Mouse (Mus musculus) liver, adult 2 months (tissue): ENCODE results near the gene Herc4. TPM values are rescaled to one million over a fixed set of nuclear protein-coding genes. Genes with fewer than 3 reads are reported as not detected.

Experiments used
- DNase-seq: peaks from one replicate; pipeline ENCODE4 v3.0.0-alpha.2; 2011; ENCODE audit warnings: low read depth, low spot score; ENCODE audit errors: extremely low read depth
- H3K27ac ChIP-seq: fragments of 200-500 bp; replicated peaks from 2 replicates; pipeline ENCODE4 v1.5.1; 2012; ENCODE audit warnings: low read depth, mild to moderate bottlenecking, control low read depth, inconsistent platforms, low read length; ENCODE audit not compliant: insufficient read depth
- H3K27me3 ChIP-seq: fragments of 200-500 bp; 2 replicates; pipeline ENCODE4 v1.6.1; 2012; ENCODE audit warnings: mild to moderate bottlenecking, moderate library complexity, low read length, inconsistent platforms; ENCODE audit not compliant: control insufficient read depth, insufficient read depth
- H3K36me3 ChIP-seq: fragments of 200-500 bp; 2 replicates; pipeline ENCODE4 v1.6.1; 2012; ENCODE audit warnings: low read length, inconsistent platforms; ENCODE audit not compliant: control insufficient read depth, insufficient read depth
- H3K4me1 ChIP-seq: fragments of 200-500 bp; 2 replicates; pipeline ENCODE4 v1.6.1; 2011; ENCODE audit warnings: low read length; ENCODE audit not compliant: control insufficient read depth, insufficient read depth
- H3K4me3 ChIP-seq: fragments of 200-500 bp; 2 replicates; pipeline ENCODE4 v1.5.1; 2011; ENCODE audit warnings: low read depth, mild to moderate bottlenecking, control low read depth, low read length, moderate library complexity; ENCODE audit not compliant: insufficient read depth
- H3K79me2 ChIP-seq: fragments of 200-500 bp; 2 replicates; pipeline ENCODE4 v1.6.1; 2012; ENCODE audit warnings: inconsistent platforms, mild to moderate bottlenecking, low read length, moderate library complexity; ENCODE audit not compliant: control insufficient read depth, insufficient read depth
- H3K9ac ChIP-seq: fragments of 200-500 bp; 2 replicates; pipeline ENCODE4 v1.6.1; 2012; ENCODE audit warnings: low read depth, mild to moderate bottlenecking, control low read depth, inconsistent platforms, low read length
- CTCF ChIP-seq: fragments of 200-500 bp; IDR thresholded peaks from 2 replicates; pipeline ENCODE4 v1.5.1; 2011; ENCODE audit warnings: low read depth, low read length, control low read depth
- POLR2A ChIP-seq: fragments of 200-500 bp; IDR thresholded peaks from 2 replicates; pipeline ENCODE4 v1.6.1; 2011; ENCODE audit warnings: low read length, control low read depth; ENCODE audit not compliant: insufficient read depth; ENCODE audit errors: extremely low read depth
- WGBS: fragments of 180-500 bp; shearing (Covaris S2); methylation state at CpG from one replicate; pipeline ENCODE4 v1.1.7; 2018; 5-methylcytosine and 5-hydroxymethylcytosine counted together
- polyA plus RNA-seq: library from polyadenylated mRNA; depleted of rRNA; stranded (reverse); fragments of >200 nt; gene quantifications from 2 replicates; pipeline ENCODE4 v1.2.3, GENCODE M21; 2012
- total RNA-seq: library from RNA; depleted of rRNA; stranded (reverse); fragments of >200 nt; gene quantifications from 2 replicates; pipeline ENCODE4 v1.2.3, GENCODE M21; 2014

Herc4 gene
- total and polyA plus RNA-seq, 2 experiments = 9.0 to 62.2 TPM

DNA sequence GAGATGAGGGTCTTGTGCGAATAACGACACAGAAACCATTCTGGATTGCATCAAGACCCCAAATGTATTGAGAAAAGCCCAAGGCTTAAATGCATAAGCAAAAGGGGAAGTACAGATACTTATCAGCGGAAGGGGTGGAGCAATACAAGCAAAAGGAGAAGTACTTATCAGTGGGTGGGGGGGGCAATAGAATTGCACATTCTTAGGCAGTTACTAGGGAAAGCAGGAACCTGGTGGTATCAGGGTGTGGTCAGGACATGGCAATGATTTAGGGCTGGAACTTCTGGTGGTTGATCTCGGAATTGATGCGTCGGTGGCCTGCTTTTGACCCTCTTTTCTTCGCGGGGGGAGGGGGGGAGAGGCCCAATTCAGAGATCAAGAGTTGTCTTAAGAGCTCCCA is 7.7 kb upstream of the Herc4 start:
- H3K4me3 ChIP-seq = no peak overlapping the region
- H3K27ac ChIP-seq = no peak overlapping the region
- TF ChIP-seq POLR2A = no peak
- H3K27me3 ChIP-seq = no peaks in the 10 kb centered on the region
- DNase-seq = no peak
- no peaks in the 10 kb centered on the region for H3K36me3 ChIP-seq
- WGBS = 88% methylated on average over 8 of the region's 8 CpGs
- H3K9ac ChIP-seq = no peak overlapping the region
- H3K79me2 ChIP-seq = no peaks in the 10 kb centered on the region
- H3K4me1 ChIP-seq = no peaks in the 10 kb centered on the region

DNA sequence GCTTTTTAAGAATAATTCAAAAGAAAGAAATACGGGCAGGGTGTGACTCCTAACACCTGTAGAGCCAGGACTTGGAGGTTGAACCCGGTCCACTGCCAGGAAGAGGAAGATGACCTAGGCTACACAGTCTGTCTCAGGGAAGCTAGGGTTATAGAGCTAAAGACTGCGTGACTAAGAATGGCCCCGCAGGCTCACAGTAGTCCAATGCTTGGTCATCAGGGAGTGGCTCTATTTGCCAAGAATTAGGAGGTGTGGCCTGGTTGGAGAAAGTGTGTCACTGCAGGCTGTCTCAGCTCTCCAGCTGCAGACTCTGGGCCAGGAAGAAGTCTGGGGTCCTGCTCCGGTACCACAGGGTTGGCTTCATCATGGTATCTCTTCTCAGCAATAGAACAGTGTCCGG is 6.9 kb upstream of the Herc4 start:
- H3K4me1 ChIP-seq = no peaks in the 10 kb centered on the region
- DNase-seq = no peak
- H3K27me3 ChIP-seq = no peaks in the 10 kb centered on the region
- TF ChIP-seq POLR2A = no peak
- TF ChIP-seq CTCF = no peak
- H3K36me3 ChIP-seq = no peaks in the 10 kb centered on the region
- H3K9ac ChIP-seq = no peak overlapping the region
- H3K27ac ChIP-seq = no peak overlapping the region
- no peak overlapping the region for H3K4me3 ChIP-seq
- 92% methylated on average over 6 of the region's 6 CpGs for WGBS
- H3K79me2 ChIP-seq = no peaks in the 10 kb centered on the region

DNA sequence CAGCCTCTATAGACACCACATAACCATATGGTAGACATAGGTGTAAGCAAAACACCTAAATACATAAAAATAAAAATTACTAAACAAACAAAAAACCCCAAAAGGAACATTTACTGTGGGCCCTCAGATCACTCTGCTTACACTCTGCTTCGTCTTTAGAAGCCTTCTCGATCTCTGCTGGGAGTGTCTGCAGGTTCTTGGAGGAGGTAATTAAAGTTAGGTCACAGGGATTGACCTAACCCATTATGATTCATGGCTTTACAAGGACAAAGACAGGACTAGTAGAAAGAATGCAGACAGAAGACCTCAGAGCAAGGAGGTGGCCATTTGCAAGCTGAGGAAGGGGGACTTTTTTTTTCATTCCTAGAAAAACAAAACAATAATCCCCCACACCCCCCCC is 6.4 kb upstream of the Herc4 start:
- WGBS = 88% methylated on average over 2 of the region's 2 CpGs
- no peak for DNase-seq
- H3K27me3 ChIP-seq = no peaks in the 10 kb centered on the region
- TF ChIP-seq CTCF (no peak), POLR2A (no peak)
- H3K4me3 ChIP-seq = no peak overlapping the region
- no peaks in the 10 kb centered on the region for H3K36me3 ChIP-seq
- H3K4me1 ChIP-seq = no peaks in the 10 kb centered on the region
- no peak overlapping the region for H3K27ac ChIP-seq
- H3K79me2 ChIP-seq = no peaks in the 10 kb centered on the region
- H3K9ac ChIP-seq = no peak overlapping the region

DNA sequence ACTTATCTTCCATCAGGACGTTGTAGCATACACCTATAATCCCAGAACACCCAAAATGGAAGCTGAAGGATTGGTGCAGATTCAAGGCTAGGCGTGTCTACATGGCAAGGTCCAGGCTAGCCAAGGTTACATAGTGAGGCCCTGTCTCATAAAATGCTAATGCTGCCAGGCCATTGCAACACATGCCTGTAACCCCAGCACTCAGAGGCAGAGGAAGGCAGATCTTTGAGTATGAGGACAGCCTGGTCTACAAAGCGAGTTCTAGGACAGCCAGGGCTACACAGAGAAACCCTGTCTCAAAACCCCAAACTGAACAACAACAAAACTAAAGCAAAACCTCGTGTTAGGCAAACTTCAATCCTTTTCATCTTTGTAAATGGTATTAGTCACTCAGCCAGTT is 5.5 kb upstream of the Herc4 start:
- no peaks in the 10 kb centered on the region for H3K27me3 ChIP-seq
- DNase-seq = no peak
- no peak overlapping the region for H3K9ac ChIP-seq
- peaks cover 5% of the 10 kb centered on the region; the same call in 1 of the 2 replicates for H3K4me1 ChIP-seq
- TF ChIP-seq CTCF = no peak
- no peak for TF ChIP-seq POLR2A
- H3K4me3 ChIP-seq = no peak overlapping the region
- WGBS = 74% methylated on average over 4 of the region's 4 CpGs
- no peak overlapping the region for H3K27ac ChIP-seq
- H3K79me2 ChIP-seq = no peaks in the 10 kb centered on the region
- no peaks in the 10 kb centered on the region for H3K36me3 ChIP-seq

DNA sequence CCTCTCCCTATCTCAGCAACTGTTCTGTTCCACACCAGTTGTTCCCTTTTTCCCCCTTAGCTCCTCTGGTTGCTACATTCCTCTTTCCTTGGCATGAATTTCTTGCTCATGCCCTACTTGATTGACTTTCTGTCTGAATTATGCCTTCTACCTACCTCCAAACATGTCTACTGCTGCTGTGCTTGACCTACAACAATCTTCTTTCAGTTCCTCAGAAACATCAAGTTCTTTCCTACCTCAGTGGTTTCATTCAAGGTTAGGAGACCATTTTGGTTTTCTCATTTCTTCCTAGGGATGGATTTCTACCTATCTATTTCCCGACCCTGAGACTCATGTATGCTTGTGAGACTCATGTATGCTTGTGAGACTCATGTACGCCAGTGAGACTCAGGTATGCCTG is 3.8 kb upstream of the Herc4 start:
- WGBS = 86% methylated on average over 2 of the region's 2 CpGs
- H3K4me1 ChIP-seq = peaks cover 5% of the 10 kb centered on the region; the same call in 1 of the 2 replicates

DNA sequence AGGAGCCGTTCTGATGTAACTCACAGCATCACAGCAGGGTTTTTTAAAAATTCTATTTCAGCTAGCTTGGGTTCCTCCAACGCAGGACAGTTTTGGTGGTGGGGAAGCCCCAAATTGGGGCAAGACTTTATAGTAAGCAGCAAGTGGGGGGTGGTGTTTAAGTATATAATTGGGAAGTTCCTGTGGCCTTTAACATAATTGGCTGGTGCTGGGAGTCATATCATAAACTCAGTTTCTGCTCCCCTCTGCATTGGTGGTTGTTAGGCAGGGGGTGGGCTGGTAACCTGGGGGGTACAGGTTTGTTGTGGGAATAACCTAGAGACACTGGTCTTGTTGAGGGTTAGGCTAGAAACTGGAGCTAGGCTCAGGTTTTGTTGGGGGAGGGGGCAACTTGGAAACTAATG is 2.7 kb upstream of the Herc4 start:
- Histone ChIP-seq H3K9ac (no peak overlapping the region), H3K27me3 (no peaks in the 10 kb centered on the region), H3K79me2 (peaks cover 3% of the 10 kb centered on the region; the same call in 1 of the 2 replicates), H3K4me1 (peaks cover 6% of the 10 kb centered on the region; the same call in 1 of the 2 replicates), H3K27ac (no peak overlapping the region), H3K36me3 (peaks cover 4% of the 10 kb centered on the region), H3K4me3 (no peak overlapping the region)
- 89% methylated on average over 2 of the region's 2 CpGs for WGBS
- DNase-seq = no peak
- TF ChIP-seq POLR2A (no peak), CTCF (no peak)

More for the DNA sequence above, 3.8 kb upstream of the Herc4 start:
- Histone ChIP-seq H3K9ac (no peak overlapping the region), H3K27me3 (no peaks in the 10 kb centered on the region), H3K36me3 (no peaks in the 10 kb centered on the region), H3K4me3 (no peak overlapping the region), H3K27ac (no peak overlapping the region), H3K79me2 (no peaks in the 10 kb centered on the region; the same call in 1 of the 2 replicates)
- DNase-seq = no peak
- TF ChIP-seq CTCF (no peak), POLR2A (no peak)
